Mouse (Mus musculus) spleen, adult 2 months (tissue): ENCODE results near the gene Ghsr.

ENCODE experiments used
- CTCF ChIP-seq: fragments of 200-500 bp; IDR thresholded peaks from 2 replicates; pipeline ENCODE4 v1.5.1; 2011; ENCODE audit warnings: mild to moderate bottlenecking, inconsistent platforms; ENCODE audit not compliant: insufficient read depth, insufficient read length, insufficient replicate concordance; ENCODE audit errors: extremely low read depth
- POLR2A ChIP-seq: fragments of 200-500 bp; IDR thresholded peaks from 2 replicates; pipeline ENCODE4 v1.6.1; 2011; ENCODE audit warnings: low read depth, low read length, inconsistent platforms

GRCm38 (mm10) chr3:27418602-27419001, 47.5 kb downstream of the Ghsr start:
- TF ChIP-seq POLR2A (no peak), CTCF (no peak)
